Mouse (Mus musculus): ENCODE results near the gene Fuca1. TPM values are rescaled to one million over a fixed set of nuclear protein-coding genes. Genes with fewer than 3 reads are reported as not detected.
"Not testable (repeated sequence)": the region's sequence is repeated elsewhere in the genome, so short reads cannot be mapped to it uniquely, and the experiment has no call there.

Gene Fuca1
- total RNA-seq, 2 experiments from 2014 or later = 33.5 to 40.7 TPM

- DNase-seq = no peak
- intact Hi-C loops (cut with DNase I) = loop anchor here (2.0 kb wide), 1 partner anchor 28 kb away; no protein-coding TSS in a partner anchor
These were observed 1.8 kb upstream of the Fuca1 start for GRCm38 (mm10) chr4:135918635-135919279.

DNA sequence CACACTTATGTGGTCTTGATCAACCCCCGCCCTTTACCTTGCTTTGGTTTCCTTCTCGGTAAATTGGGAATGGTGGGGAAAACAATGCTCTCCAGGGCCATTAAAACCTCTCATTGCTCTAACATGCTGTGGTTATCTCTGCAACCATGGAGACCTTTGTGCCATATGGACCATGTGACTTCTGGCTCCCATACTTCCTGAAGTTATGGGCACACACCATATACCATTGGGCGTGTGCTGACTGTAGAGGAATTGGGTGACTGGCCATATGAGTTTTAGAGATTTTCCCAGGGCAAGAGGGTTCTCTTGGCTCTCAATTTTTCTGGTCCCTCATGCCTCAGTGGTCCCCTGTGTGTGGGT is 1.3 kb upstream of the Fuca1 start:
- no peak for DNase-seq
- intact Hi-C loops (cut with DNase I) = loop anchor here (2.0 kb wide), 1 partner anchor 28 kb away; no protein-coding TSS in a partner anchor

DNA sequence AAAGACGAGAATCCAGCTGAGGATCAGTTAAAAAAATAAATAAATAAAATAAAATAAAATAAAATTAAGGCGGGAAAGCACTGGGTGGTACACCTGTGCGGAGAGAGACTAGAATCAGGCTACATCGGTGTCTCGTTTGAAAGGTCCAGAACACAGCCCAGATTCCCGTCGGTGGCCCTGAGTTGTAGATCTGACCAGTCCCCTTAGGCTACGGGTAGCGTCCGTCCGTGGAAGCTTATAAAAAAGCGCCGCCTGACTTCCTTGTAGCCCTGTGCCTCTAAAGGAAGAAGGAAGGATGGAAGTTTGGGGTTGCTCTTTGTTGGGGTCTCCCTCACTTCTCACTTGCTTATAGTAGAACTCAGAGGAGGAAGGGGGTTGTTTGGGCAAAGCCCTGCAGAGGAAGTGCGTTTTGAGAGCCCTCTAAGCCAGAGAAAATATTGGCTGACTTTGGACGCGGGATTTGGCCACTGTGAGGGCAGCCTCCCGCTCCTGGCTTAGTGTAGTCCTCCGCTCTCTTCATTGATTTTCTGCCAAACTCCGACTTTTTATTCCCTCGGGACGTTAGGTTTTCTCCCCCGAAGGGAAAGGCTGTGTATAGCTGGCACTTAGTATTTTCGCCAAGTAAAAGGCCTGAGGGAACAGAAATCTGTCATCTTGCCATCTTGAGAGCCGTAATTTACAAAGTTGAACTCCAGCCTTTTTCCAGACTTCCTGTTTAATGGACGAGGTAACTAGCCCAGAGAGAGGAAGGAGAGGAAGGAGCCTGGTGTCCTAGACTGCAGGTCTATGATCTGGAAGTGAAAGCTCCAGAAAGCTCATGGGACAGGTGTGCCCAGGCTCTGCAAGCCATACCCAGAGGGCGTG is 954 bp downstream of the Fuca1 start:
- peak in 1 of 2 experiments; percentile 38 for DNase-seq
- intact Hi-C loops (cut with DNase I) = no loop called here

- intact Hi-C loops (cut with DNase I) = no loop called here
These were observed 1.7 kb downstream of the Fuca1 start for GRCm38 (mm10) chr4:135922190-135922589.

GRCm38 (mm10) chr4:135924418-135924817 is 3.9 kb downstream of the Fuca1 start:
- intact Hi-C loops (cut with DNase I) = no loop called here
- no peak for DNase-seq

More at GRCm38 (mm10) chr4:135922190-135922589, 1.7 kb downstream of the Fuca1 start:
- DNase-seq = no peak

DNA sequence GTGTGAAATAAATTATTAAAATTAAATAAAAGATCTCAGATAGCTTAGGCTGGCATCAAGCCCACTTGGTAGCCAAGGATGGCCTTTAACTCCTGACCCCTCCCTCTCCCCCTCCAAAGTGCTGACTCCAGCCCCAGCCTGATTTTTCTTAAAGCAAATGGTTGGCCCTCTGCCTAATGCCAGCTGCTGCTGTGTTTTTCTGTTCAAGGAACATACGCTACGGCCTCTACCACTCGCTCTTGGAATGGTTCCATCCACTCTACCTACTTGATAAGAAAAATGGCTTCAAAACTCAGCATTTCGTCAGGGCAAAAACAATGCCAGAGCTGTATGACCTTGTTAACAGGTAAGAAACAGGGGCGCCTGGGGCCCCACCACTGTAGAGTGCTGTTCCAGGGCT is 4.8 kb downstream of the Fuca1 start:
- intact Hi-C loops (cut with DNase I) = no loop called here
- DNase-seq = no peak

DNA sequence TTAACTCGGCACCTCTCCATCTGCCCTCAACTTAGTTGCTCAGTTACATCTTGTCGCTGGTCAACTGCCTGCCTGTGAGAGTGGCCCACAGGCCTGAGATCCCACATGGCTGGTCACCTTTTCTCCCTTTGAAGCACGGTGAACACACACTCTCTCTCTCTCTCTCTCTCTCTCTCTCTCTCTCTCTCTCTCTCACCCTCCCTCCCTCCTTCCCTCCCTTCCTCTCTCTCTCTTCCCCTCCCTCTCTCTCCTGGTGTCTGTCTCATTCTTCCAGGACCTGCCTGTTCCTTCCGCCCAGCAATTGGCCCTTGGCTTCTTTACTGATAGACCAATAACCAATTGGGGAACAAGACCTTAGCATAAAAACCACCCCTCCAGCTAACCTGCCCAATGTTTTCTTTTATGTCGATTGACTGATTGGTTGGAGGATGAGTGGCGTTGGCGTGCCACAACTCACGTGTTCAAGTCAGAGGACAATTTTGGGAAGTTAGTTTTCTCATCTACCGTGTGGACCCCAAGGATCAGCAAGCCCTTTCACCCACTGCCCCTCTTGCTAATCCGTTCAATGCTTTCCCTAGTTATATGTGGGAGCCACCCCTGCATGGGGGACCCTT is 5.8 kb downstream of the Fuca1 start:
- intact Hi-C loops (cut with DNase I) = no loop called here
- no peak for DNase-seq

DNA sequence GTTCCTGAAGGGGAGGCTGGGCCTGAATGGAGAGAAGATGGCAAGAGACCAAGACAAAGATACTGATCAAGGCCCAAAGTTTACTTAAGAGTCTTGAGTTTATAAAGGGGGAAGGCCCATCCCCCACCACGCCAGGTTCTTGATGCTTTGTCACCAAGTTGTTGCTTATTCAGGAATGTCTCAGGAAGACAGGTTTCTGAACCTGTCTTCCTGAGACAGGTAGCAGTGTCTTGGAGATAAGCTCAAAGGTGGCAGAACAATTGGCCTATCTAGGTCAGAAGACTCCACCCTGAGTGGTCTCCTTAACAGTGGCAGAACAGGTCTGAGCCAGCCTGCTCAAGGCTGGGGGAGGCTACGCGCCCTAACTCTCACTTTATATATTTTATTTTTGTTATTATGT is 6.3 kb downstream of the Fuca1 start:
- DNase-seq = no peak
- intact Hi-C loops (cut with DNase I) = no loop called here

GRCm38 (mm10) chr4:135928376-135928775 is 7.8 kb downstream of the Fuca1 start:
- intact Hi-C loops (cut with DNase I) = no loop called here

GRCm38 (mm10) chr4:135929405-135929804 is 8.9 kb downstream of the Fuca1 start:
- intact Hi-C loops (cut with DNase I) = no loop called here
- DNase-seq = no peak

More at GRCm38 (mm10) chr4:135928376-135928775, 7.8 kb downstream of the Fuca1 start:
- no peak for DNase-seq

- no peak for DNase-seq
- intact Hi-C loops (cut with DNase I) = loop anchor here (5.0 kb wide), 1 partner anchor 38 kb away; no protein-coding TSS in a partner anchor
These were observed 9.3 kb downstream of the Fuca1 start for GRCm38 (mm10) chr4:135929828-135930227.

- intact Hi-C loops (cut with DNase I) = loop anchor here (5.0 kb wide), 1 partner anchor 38 kb away; no protein-coding TSS in a partner anchor
- DNase-seq = no peak
These were observed 9.7 kb downstream of the Fuca1 start for GRCm38 (mm10) chr4:135930239-135930638.

- DNase-seq = no peak
- intact Hi-C loops (cut with DNase I) = loop anchor here (5.0 kb wide), 1 partner anchor 40 kb away; no protein-coding TSS in a partner anchor
These were observed 11.3 kb downstream of the Fuca1 start for GRCm38 (mm10) chr4:135931832-135932231.

DNA sequence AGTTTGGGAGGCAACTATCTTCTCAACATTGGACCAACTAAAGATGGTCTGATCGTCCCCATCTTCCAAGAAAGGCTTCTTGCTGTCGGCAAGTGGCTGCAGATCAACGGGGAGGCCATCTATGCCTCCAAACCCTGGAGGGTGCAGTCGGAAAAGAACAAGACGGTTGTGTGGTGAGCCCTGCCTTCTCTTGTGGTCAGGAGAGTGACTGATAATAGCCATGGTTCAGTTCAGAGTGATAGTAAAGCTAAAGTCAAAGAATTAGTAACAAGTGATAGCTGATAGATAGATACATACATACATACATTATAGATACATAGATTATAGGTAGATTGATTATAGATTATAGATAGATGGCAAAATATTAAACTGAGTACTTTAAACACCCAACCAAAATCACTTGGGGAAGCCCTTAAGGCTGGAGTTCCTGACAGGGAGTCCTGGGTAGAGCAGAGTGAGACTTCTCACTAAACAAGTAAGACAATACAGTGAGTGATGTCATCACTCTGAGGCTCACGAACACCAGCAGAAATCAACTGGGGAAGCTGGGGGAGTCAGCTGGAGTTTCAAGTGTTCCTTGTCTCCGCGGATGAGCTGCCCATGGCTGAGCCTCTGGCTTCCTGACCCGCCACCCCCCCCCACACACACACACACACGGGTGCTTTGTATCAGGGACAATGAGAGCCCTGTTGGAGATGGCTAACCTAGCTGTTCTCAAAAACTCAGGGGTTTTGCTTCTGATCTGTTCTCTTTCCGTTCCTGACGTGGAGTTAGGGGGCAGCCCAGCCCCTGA is 14.4 kb downstream of the Fuca1 start:
- intact Hi-C loops (cut with DNase I) = loop anchor here (5.0 kb wide), 1 partner anchor 43 kb away; no protein-coding TSS in a partner anchor
- no peak for DNase-seq

GRCm38 (mm10) chr4:135935502-135935901 is 15.0 kb downstream of the Fuca1 start:
- intact Hi-C loops (cut with DNase I) = no loop called here
- DNase-seq = peak; percentile 39 to 65

- intact Hi-C loops (cut with DNase I) = no loop called here
- no peak for DNase-seq
These were observed 18.3 kb downstream of the Fuca1 start for GRCm38 (mm10) chr4:135938858-135939257.

- intact Hi-C loops (cut with DNase I); DNase-seq: not testable (repeated sequence)
These were observed 20.5 kb downstream of the Fuca1 start for GRCm38 (mm10) chr4:135941026-135941425.

DNA sequence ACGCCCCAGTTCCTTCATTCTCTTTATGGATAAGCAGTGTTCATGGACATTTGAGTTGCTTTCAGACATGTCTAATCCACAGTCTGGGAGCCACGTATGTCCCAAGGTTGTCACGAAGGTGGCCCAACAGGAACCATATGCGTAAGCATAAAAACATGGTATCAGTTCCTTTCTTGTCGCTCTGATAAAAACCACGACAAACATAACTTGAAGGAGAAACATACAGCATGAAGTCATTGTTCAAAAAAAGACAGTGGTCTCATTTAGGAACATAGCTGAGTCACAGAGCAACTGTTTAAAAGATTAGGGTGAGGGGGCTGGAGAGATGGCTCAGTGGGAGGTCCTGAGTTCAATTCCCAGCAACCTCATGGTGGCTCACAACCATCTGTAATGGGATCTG is 21.7 kb downstream of the Fuca1 start:
- DNase-seq = no peak
- intact Hi-C loops (cut with DNase I) = no loop called here

- DNase-seq = peak in 1 of 2 experiments; percentile 45
- intact Hi-C loops (cut with DNase I) = no loop called here
These were observed 22.9 kb downstream of the Fuca1 start for GRCm38 (mm10) chr4:135943389-135943788.

GRCm38 (mm10) chr4:135945706-135946105 is 25.2 kb downstream of the Fuca1 start:
- no peak for DNase-seq
- intact Hi-C loops (cut with DNase I) = no loop called here
